Mouse (Mus musculus) olfactory bulb, adult 2 months (tissue): Measurements from ENCODE around the gene Colgalt2. TPM values are rescaled to one million over a fixed set of nuclear protein-coding genes. Genes with fewer than 3 reads are reported as not detected.

Experiments used
- H3K27ac ChIP-seq: fragments of 200-500 bp; 2 replicates; pipeline ENCODE4 v1.5.1; 2012; ENCODE audit warnings: low read depth, low read length; ENCODE audit not compliant: insufficient read depth
- H3K4me1 ChIP-seq: fragments of 200-500 bp; 2 replicates; pipeline ENCODE4 v1.6.1; 2012; ENCODE audit warnings: low read length; ENCODE audit not compliant: control insufficient read depth, insufficient read depth
- H3K4me3 ChIP-seq: fragments of 200-500 bp; 2 replicates; pipeline ENCODE4 v1.5.1; 2012; ENCODE audit warnings: mild to moderate bottlenecking, low read depth, low read length, moderate library complexity; ENCODE audit not compliant: insufficient read depth
- CTCF ChIP-seq: fragments of 200-500 bp; IDR thresholded peaks from 2 replicates; pipeline ENCODE4 v1.5.1; 2012; ENCODE audit warnings: low read depth, mild to moderate bottlenecking, low read length, moderate library complexity; ENCODE audit not compliant: insufficient read depth
- POLR2A ChIP-seq: fragments of 200-500 bp; IDR thresholded peaks from 2 replicates; pipeline ENCODE4 v1.6.1; 2012; ENCODE audit warnings: mild to moderate bottlenecking, low read depth, low read length, moderate library complexity; ENCODE audit not compliant: insufficient read depth
- WGBS: fragments of 180-500 bp; shearing (Covaris S2); methylation state at CpG from one replicate; pipeline ENCODE4 v1.1.7; 2018; 5-methylcytosine and 5-hydroxymethylcytosine counted together
- polyA plus RNA-seq: library from polyadenylated mRNA; stranded (reverse); fragments of >200 nt; gene quantifications from 2 replicates; pipeline ENCODE4 v1.2.4, GENCODE M21; 2012; ENCODE audit warnings: low replicate concordance; ENCODE audit not compliant: missing spikeins, insufficient read depth, insufficient read length

Colgalt2 gene
- polyA plus RNA-seq, 1 experiment: not detected

DNA sequence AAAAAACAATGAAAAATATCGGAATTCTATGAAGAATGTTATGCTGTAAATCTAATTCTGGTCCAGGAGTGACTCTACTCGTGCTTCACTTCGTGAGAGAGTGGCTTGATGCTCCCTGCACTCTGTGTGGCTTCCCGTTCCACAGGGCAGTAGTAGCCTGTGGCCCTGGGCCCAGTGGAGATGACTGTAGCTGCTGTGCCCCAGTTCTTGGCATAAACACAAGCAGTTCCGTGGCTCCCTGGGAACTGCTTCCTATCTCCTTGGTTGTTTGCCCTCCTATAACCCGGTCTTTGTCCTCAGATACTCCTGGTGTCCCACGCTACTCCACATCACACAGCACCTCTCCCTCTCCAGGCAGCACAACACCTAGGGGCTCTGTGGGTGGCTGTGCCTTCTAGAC, 62.7 kb downstream of the Colgalt2 start:
- no peak for TF ChIP-seq CTCF
- no peak for TF ChIP-seq POLR2A
- Histone ChIP-seq H3K4me1 (peaks cover 9% of the 10 kb centered on the region; the same call in 1 of the 2 replicates), H3K4me3 (no peak overlapping the region), H3K27ac (no peak overlapping the region; the same call in 1 of the 2 replicates)
- 64% methylated on average over 7 of the region's 7 CpGs for WGBS

DNA sequence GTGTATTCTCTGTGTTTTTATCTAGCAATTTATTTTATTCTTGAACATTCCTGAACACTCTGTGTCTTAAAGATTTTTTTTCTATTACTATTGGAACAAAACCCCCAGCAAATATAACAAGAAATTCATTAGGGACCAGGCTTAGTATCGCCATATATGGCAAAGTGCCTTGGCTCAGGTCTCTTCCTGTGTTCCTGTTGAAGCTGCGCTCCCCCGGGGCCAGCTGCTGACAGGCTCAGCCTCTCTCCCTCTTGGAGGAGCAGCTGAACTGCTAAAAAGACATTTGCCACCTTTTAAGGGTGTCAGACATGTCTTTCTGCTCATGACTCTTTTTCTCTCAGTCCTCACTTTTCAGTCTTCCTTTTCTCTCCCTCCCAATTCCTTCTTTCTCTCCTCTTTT, 66.7 kb downstream of the Colgalt2 start:
- no peak for TF ChIP-seq CTCF
- TF ChIP-seq POLR2A: no peak
- Histone ChIP-seq H3K4me1 (peaks cover 11% of the 10 kb centered on the region), H3K4me3 (no peak overlapping the region), H3K27ac (no peak overlapping the region)
- WGBS: 51% methylated on average over 3 of the region's 3 CpGs

DNA sequence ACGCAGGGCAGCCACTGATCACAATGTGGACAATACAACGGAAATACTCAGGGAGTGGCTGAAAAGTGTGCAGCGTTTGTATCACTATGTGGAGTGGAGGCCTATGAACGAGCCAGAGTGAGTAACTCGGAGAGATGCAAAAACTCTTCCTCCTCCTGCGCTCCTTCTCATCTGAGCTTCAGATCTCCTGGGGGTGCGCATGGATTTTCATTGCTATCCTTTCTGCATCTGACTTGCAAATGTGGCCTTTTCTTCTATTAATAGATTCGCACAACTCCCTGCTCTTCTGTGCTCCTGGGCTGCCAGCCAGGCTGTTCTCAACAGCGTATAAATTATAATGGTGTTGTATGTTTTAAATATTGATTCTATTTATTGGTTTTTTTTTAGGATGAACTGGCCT, 68.8 kb downstream of the Colgalt2 start:
- WGBS: 23% methylated on average over 9 of the region's 9 CpGs
- Histone ChIP-seq H3K4me3 (no peak overlapping the region), H3K27ac (peak overlapping the region; percentile 40; the same call in 1 of the 2 replicates), H3K4me1 (peaks cover 5% of the 10 kb centered on the region; the same call in 1 of the 2 replicates)
- TF ChIP-seq POLR2A (no peak), CTCF (no peak)

DNA sequence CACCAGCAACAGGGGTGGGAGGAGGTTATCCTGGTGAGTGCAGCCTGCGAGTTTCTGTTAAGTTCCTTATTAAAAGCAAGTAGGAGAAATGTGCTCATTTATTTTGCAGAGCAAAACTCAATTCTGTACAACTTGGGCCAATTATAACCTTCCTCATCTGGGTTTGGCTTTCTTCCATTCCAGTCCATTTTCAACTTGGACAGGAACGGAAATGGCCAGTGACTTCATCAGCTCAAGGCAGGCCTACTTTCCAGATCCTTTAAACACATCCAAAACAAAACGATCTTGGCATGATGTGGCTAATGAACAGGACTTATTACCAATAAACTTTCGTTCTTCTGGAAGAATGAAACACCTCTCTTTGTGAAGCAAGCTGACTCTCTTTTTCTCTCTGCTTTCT, 76.5 kb downstream of the Colgalt2 start:
- WGBS: 49% methylated on average over 4 of the region's 4 CpGs
- no peak for TF ChIP-seq CTCF
- no peak for TF ChIP-seq POLR2A
- H3K4me1 ChIP-seq: no peaks in the 10 kb centered on the region
- H3K27ac ChIP-seq: no peak overlapping the region
- H3K4me3 ChIP-seq: no peak overlapping the region

DNA sequence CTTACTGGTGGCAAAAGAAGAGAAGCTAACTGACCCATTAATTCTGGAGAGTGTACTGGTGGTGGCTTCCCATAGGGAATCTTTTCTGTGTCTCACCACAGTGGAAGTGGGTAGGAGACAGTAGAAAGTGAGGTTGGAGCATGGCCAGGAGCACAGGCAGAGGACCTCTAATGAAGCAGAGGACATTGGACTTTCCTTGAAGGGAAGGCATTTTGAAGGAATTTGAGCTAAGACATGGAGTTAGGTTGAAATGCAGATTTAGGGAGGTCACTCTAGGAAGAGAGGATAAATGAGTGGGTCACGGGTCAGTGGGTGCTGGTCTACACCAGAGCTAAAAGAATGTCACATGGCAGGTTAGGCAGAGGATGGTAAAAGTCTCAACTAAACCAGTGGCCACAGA, 91.2 kb downstream of the Colgalt2 start:
- no peak overlapping the region for H3K4me3 ChIP-seq
- H3K4me1 ChIP-seq: no peaks in the 10 kb centered on the region
- H3K27ac ChIP-seq: no peak overlapping the region
- TF ChIP-seq CTCF: no peak
- TF ChIP-seq POLR2A: no peak
- WGBS: 97% methylated on average over 1 of the region's 1 CpGs

DNA sequence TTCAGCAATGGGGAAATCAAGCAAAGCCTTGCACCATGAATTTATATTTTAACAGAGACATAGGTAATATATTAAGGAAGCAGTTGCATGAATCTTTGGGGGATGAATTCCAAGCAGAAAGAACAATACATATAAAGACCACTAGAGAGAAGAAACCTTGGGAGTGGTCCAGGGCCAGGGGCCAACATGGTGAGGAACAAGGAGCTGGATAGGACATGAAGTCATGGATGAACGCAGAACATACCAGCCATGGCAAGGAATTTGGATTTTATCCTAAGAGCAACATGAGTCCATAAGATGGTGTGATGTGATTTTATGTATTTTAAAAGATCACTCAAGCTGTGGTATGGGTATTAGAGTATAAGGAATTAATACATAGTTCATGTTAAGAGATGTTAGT, 92.6 kb downstream of the Colgalt2 start:
- Histone ChIP-seq H3K27ac (no peak overlapping the region), H3K4me1 (no peaks in the 10 kb centered on the region), H3K4me3 (no peak overlapping the region)
- WGBS: 96% methylated on average over 1 of the region's 1 CpGs
- TF ChIP-seq CTCF: no peak
- TF ChIP-seq POLR2A: no peak

DNA sequence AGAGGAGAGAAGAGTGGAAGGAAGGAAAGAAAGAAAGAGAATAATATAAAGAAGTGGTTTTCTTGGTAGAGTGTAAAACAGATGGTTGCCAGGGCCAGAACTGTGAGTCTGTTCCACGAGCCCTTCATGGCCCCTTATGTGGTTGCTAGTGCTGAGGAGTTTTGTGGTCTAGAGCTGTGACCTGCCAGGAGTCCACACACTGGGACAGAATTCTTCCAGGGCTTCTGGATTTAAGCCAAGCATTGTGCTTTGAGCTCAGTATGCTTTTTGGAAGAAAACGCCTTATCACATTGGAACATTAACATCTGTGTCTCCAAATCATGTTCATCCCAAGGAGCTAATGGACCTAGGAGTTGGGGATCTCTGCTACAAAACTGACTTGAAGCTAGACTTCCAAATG, 97.2 kb downstream of the Colgalt2 start:
- Histone ChIP-seq H3K4me3 (no peak overlapping the region), H3K27ac (no peak overlapping the region), H3K4me1 (peaks cover 4% of the 10 kb centered on the region; the same call in 1 of the 2 replicates)
- 78% methylated on average over 2 of the region's 2 CpGs for WGBS
- no peak for TF ChIP-seq CTCF

- H3K27ac ChIP-seq: no peak overlapping the region
- H3K4me1 ChIP-seq: peaks cover 4% of the 10 kb centered on the region; the same call in 1 of the 2 replicates
- no peak overlapping the region for H3K4me3 ChIP-seq
- 61% methylated on average over 11 of the region's 11 CpGs for WGBS
- TF ChIP-seq CTCF (no peak), POLR2A (no peak)
Measured at GRCm38 (mm10) chr1:152497581-152497980, 98.0 kb downstream of the Colgalt2 start.

DNA sequence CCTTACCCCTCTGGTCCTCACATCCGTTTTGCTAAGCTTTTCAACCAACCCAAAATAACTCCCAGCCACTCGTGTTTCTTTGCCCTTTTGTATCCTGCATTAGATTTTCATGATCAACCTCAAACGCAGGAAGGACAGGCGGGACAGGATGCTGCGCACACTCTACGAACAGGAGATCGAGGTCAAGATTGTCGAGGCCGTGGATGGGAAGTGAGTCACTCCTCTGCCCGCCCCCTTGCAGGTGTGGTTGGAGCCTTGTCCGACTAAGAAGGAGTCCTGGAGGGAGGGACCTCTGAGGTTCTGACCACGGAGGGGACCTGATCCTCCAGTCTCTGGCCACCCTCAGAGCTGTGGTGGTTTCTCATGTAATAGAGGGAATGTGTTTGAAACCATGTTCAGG, 100.2 kb downstream of the Colgalt2 start:
- H3K4me3 ChIP-seq: no peak overlapping the region
- H3K27ac ChIP-seq: no peak overlapping the region
- 88% methylated on average over 12 of the region's 12 CpGs for WGBS
- H3K4me1 ChIP-seq: peaks cover 4% of the 10 kb centered on the region; the same call in 1 of the 2 replicates
- TF ChIP-seq CTCF: no peak
- TF ChIP-seq POLR2A: no peak

DNA sequence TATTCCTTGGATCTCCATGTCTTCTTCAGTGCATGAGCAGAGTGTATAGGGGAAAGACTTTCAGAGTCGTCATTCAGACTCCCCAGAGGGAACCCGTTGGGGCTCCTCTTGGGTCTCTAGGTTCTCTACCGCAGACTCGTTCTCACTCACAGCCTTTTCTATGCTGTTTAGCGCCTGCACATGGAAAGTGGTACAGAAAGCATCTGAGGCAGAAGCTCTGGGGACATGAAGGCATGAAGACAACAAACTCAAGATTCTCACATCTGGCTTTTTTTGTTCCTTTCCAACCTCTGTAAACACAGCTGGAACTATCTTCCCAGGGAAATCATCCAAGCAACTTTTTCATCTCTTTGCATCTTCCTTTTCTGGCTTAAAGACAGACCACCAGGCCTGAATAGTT, 106.5 kb downstream of the Colgalt2 start:
- Histone ChIP-seq H3K4me3 (no peak overlapping the region), H3K27ac (no peak overlapping the region), H3K4me1 (no peaks in the 10 kb centered on the region)
- TF ChIP-seq CTCF (no peak), POLR2A (no peak)
- WGBS: 91% methylated on average over 5 of the region's 5 CpGs
